Comparison of ENCODE assay signal across 9 mouse cellular contexts in genomic region chr2:112765046-112765445, GRCm38 (mm10).
A peak's percentile ranks its signal among the peaks of the same experiment; 100 is the strongest.
DNase-seq lines count a peak whose midpoint lies in the region; ATAC-seq and TF ChIP-seq lines count a peak whose summit lies in the region.
"Had no signal": no experiment of that assay in that cellular context is flagged by ENCODE, and none has a peak within 500 bp of the region (broad histone marks: within the 10 kb centered on the region; RNA-seq: fewer than 3 reads in every experiment).

No protein-coding gene starts in this region.

- H3K27ac ChIP-seq in hindbrain, embryonic 10.5 days = no peak overlapping the region
- no peak overlapping the region for H3K27ac ChIP-seq in hindbrain, embryonic 13.5 days
- no peak overlapping the region for H3K27ac ChIP-seq in thymus, adult 2 months (ENCODE audit: control insufficient read depth, insufficient read depth, low read length)
- no peak overlapping the region for H3K27ac ChIP-seq in limb, embryonic 11.5 days (replicated peaks; ENCODE audit: low read depth, low read length)

- no peak overlapping the region for H3K4me2 ChIP-seq in hindbrain, embryonic 13.5 days
- no peak overlapping the region for H3K4me2 ChIP-seq in limb, embryonic 11.5 days (ENCODE audit: low read depth, severe bottlenecking)

- H3K27me3 ChIP-seq in hindbrain, embryonic 10.5 days (ENCODE audit: insufficient read depth, poor library complexity, severe bottlenecking) = no peaks in the 10 kb centered on the region
- H3K27me3 ChIP-seq in hindbrain, embryonic 13.5 days = no peaks in the 10 kb centered on the region
- H3K27me3 ChIP-seq in thymus, adult 2 months (ENCODE audit: control insufficient read depth, insufficient read depth, low read length) = no peaks in the 10 kb centered on the region
- H3K27me3 ChIP-seq in limb, embryonic 11.5 days (ENCODE audit: control insufficient read depth, insufficient read depth, low read length) = no peaks in the 10 kb centered on the region

- H3K9me3 ChIP-seq in hindbrain, embryonic 10.5 days = no peaks in the 10 kb centered on the region
- no peaks in the 10 kb centered on the region for H3K9me3 ChIP-seq in hindbrain, embryonic 13.5 days
- H3K9me3 ChIP-seq in limb, embryonic 11.5 days (ENCODE audit: control insufficient read depth, low read length) = no peaks in the 10 kb centered on the region

- H3K4me3 ChIP-seq in hindbrain, embryonic 10.5 days = no peak overlapping the region
- no peak overlapping the region for H3K4me3 ChIP-seq in hindbrain, embryonic 13.5 days
- no peak overlapping the region for H3K4me3 ChIP-seq in thymus, adult 2 months (ENCODE audit: control insufficient read depth, insufficient read depth, low read length)
- no peak overlapping the region for H3K4me3 ChIP-seq in limb, embryonic 11.5 days (ENCODE audit: low read depth, low read length)
- H3K4me3 ChIP-seq: myocyte had no signal

- WGBS in hindbrain, embryonic 10.5 days = 74% methylated on average over 5 of the region's 5 CpGs
- WGBS in hindbrain, embryonic 13.5 days = 58% methylated on average over 5 of the region's 5 CpGs
- 50% methylated on average over 5 of the region's 5 CpGs for whole genome bisulfite sequencing in thymus, adult 2 months
- 63% methylated on average over 5 of the region's 5 CpGs for WGBS in limb, embryonic 11.5 days

- no peak for TF ChIP-seq POLR2A in thymus, adult 2 months (IDR thresholded peaks at IDR 0.05; ENCODE audit: control insufficient read depth, extremely low read depth, insufficient read depth, low read length, poor library complexity)

- H3K4me1 ChIP-seq in hindbrain, embryonic 10.5 days (replicated peaks) = peaks cover 9% of the 10 kb centered on the region; the same call in 1 of the 2 replicates
- H3K4me1 ChIP-seq in hindbrain, embryonic 13.5 days (replicated peaks) = 0 out of 2 replicates have a peak, but pooled peaks cover 11% of the 10 kb centered on the region
- no peaks in the 10 kb centered on the region for H3K4me1 ChIP-seq in thymus, adult 2 months (replicated peaks; ENCODE audit: control insufficient read depth, insufficient read depth, low read length)
- no peaks in the 10 kb centered on the region for H3K4me1 ChIP-seq in limb, embryonic 11.5 days (ENCODE audit: control insufficient read depth, insufficient read depth, low read length)

- no peak for ATAC-seq in hindbrain, embryonic 13.5 days (ENCODE audit: low FRiP score)
- no peak for ATAC-seq in limb, embryonic 11.5 days (ENCODE audit: insufficient number of reproducible peaks, low FRiP score, low TSS enrichment, low read depth)

- TF ChIP-seq CTCF in thymus, adult 2 months (IDR thresholded peaks at IDR 0.05; ENCODE audit: borderline replicate concordance, control insufficient read depth, extremely low read depth, insufficient read depth, low read length, poor library complexity) = no peak

- peak; percentile 27 for DNase-seq in hindbrain, embryonic 10.5 days (ENCODE audit: low spot score)
- peak; percentile 23 for DNase-seq in thymus, adult 2 months
- no peak for DNase-seq in thymus, adult 18-20 months
- DNase-seq in brain, adult 2 months (ENCODE audit: low read depth, low spot score) = peak; percentile 23
- peak; percentile 32 for DNase-seq in limb, embryonic 11.5 days (ENCODE audit: low spot score)
- DNase-seq in thymus, postnatal 14 days = peak; percentile 37
- no peak for DNase-seq in Muller cell, postnatal 12 days (ENCODE audit: inconsistent ontology term)

- no peak overlapping the region for H3K9ac ChIP-seq in hindbrain, embryonic 13.5 days
- no peak overlapping the region for H3K9ac ChIP-seq in limb, embryonic 11.5 days (ENCODE audit: low read length)

- H3K36me3 ChIP-seq in hindbrain, embryonic 10.5 days = no peaks in the 10 kb centered on the region
- no peaks in the 10 kb centered on the region for H3K36me3 ChIP-seq in hindbrain, embryonic 13.5 days
- no peaks in the 10 kb centered on the region for H3K36me3 ChIP-seq in thymus, adult 2 months (ENCODE audit: control insufficient read depth, insufficient read depth, low read length)
- H3K36me3 ChIP-seq in limb, embryonic 11.5 days (ENCODE audit: control insufficient read depth, insufficient read depth, low read length) = no peaks in the 10 kb centered on the region

Comparison
In these comparisons a context has a peak if more than half of its experiments do, and no peak if none do; other contexts are left out.
1. DNase-seq: peak in hindbrain, embryonic 10.5 days (single experiment), thymus, adult 2 months (single experiment), brain, adult 2 months (single experiment), limb, embryonic 11.5 days (single experiment) and thymus, postnatal 14 days (single experiment); none in thymus, adult 18-20 months (0 of 2) and Muller cell, postnatal 12 days (single experiment).